Mouse (Mus musculus) gastrocnemius, postnatal 4 days (tissue): ENCODE results near the gene Drd3. TPM values are rescaled to one million over a fixed set of nuclear protein-coding genes. Genes with fewer than 3 reads are reported as not detected.

ENCODE experiments used
- DNase-seq, 2 experiments: peaks; one replicate each; pipeline ENCODE4 v3.0.0; 2021 to 2022; ENCODE audit warnings: low spot score in 2 of 2, mixed read lengths in 2 of 2
- long read RNA-seq, 2 experiments: library from polyadenylated mRNA; stranded (forward); transcript quantifications; one replicate each; pipeline ENCODE4 v2.0.0; 2021
- total RNA-seq, 2 experiments: library from RNA; stranded (reverse); gene quantifications; 2 replicates each; pipeline ENCODE4 v1.2.3; 2021

Gene Drd3
- total RNA-seq, result not detected
- long read RNA-seq, experiment 1, result 0 reads
- long read RNA-seq, experiment 2, result 0 reads

- DNase-seq, result peak in 1 of 2 experiments; percentile 11
Measured at GRCm38 (mm10) chr16:43753751-43754150, at the start of gene Drd3. TSS of gene Drd3 (plus strand) at chr16:43754026.

- DNase-seq, result no peak
Measured at GRCm38 (mm10) chr16:43708335-43709061, 45.3 kb upstream of the Drd3 start.

DNA sequence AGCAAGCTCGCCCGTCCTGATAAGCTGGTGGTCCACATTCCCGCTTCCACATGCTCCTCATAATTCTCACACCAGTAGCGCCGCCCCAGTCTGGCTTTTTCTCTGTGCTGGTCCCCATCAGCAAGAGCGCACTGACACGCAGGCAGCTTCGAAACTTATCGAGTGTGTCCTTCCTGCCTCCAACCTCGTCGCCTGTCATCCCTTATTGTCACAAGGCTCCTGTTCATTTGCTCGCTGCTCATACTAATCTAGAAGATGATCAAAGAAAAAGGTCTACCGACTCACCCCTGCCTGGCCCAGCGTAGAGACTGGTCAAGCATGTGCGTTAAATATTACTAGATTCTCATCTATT is 44.8 kb upstream of the Drd3 start:
- no peak for DNase-seq

- no peak for DNase-seq
Measured at GRCm38 (mm10) chr16:43709432-43710133, 44.2 kb upstream of the Drd3 start.

- no peak for DNase-seq
Measured at GRCm38 (mm10) chr16:43710134-43710475, 43.7 kb upstream of the Drd3 start.

DNA sequence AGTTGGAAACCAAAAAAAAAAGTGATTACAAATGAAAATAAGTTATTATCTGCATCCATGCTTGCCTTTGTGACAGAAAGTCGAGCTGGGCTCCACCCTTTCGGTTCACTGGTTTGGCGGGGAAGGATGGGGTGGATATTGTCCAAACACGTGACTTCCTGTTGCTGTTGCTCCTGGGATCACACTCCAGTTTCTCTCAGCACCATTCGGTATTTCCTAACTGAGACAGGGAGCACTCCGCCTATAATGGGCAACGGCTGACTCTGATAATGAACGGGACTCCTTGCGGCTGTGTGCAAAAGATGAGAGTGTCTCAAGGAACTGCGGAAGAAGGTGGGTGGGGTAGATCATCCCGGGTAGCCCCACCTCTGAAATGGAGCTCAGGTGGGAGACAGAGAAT is 43.2 kb upstream of the Drd3 start:
- DNase-seq, result no peak

GRCm38 (mm10) chr16:43711361-43711760 is 42.5 kb upstream of the Drd3 start:
- no peak for DNase-seq

- DNase-seq, result no peak
Measured at GRCm38 (mm10) chr16:43724444-43724843, 29.4 kb upstream of the Drd3 start.

DNA sequence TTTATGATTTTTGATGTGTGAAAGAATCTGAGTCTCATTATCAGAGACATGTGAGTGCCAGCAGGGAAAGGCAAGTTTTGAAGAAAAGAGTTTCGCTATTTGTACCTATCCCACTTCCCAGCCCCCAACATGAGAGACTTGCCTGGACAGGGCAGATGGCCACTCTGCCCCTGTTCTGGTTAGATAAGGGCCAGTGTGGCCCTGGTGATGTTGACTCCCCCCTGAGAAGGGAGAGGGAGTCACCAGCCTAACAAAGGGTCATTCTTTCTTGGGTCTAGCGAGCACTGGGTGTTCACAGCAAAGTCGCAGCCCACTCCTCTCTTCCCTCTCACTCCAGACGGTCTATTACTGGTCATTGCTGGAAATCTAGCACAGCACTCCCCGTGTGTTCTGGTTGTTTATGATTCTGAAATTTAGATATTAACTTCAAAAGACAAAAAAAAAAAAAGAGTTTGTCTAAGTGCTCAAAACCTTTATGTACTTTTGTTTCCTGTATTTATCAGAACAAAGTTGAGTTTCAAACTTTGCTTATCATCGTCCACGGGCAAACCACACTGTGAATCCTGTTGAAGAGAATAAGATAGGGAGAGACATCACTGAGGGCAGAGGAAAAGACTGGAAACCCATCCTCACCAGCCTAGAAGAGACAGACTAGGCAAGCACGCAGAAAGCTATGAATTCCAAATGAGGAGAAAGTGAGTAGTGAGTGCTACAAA is 24.2 kb upstream of the Drd3 start:
- DNase-seq, result no peak

DNA sequence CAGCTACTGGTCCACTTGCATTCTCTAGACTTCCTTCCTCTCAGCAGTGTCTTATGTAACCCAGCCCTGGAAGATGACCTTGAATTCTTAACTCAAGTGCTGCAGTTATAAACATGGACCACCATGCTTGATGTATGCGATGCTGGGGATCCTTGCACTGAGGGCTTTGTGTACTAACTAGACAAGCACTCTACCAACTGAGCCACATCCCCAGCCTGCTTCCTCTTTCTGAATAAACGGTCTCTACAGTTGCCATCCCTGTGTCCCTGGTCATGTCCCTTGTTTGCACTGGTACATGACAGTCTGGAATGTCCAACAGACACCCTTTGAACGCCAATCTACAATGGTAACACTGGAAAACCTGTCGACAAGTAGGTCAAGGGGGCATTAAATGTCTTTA is 23.5 kb upstream of the Drd3 start:
- DNase-seq, result no peak

DNA sequence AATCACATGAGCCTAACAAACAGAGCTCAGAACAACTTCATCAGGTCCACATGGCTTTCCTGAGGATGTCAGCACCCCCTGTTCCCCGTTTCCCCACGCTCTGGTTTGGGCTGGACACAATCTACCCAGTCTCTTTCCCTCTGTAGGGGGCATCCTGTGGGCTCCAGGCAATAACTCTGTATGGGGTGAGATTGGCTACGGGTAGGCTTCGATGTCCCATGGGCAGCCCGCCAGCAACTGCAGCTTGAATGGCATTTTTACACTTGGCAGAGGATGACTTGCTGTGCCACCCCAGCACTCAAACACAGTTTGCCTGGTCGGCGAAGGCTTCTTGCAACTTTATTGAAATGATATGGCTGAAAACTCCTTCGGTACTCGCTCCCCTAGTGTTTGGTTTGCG is 21.3 kb upstream of the Drd3 start:
- no peak for DNase-seq

DNA sequence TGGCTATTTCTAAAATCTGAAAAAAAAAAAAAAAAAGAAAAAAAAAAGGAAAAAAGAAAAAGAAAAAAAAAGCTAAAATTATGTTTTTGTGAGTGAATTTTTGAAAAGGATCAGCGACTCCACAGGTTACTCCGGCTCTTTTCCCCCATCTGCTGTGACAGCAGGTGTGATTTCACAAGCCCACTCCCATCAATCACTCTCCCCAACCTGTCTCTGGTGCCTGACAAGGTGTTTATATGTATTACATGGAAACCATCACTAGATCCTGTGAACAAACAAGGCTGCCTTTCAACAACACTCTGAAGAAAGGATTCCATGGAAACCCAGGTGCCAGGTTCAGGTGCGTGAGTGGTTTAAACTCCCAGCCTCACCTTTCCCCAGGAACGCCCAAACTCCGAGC is 20.9 kb upstream of the Drd3 start:
- no peak for DNase-seq

DNA sequence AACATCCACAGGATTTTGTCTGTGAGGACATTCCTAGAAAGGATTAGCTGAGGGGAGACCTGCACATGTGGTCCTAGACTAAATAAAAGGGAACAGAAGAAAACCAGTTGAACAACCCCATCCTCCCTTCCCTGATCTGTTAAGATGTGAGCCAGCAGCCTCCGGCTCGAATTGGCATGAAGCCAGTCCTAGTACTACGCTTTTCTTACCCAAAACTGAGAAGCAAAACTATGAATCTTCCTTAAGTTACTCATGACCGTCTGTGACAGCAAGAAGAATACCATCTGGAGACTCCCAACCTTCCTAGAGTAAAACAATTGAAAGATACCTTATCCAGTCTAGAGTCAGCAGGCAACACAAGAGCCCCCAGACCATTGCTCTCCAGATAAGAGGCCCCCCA is 15.9 kb upstream of the Drd3 start:
- DNase-seq, result no peak

GRCm38 (mm10) chr16:43740936-43741335 is 12.9 kb upstream of the Drd3 start:
- no peak for DNase-seq

GRCm38 (mm10) chr16:43748424-43748823 is 5.4 kb upstream of the Drd3 start:
- DNase-seq, result peak in 1 of 2 experiments; percentile 3

GRCm38 (mm10) chr16:43752900-43753299 is 926 bp upstream of the Drd3 start:
- no peak for DNase-seq

GRCm38 (mm10) chr16:43772358-43772757 is 18.5 kb downstream of the Drd3 start:
- no peak for DNase-seq

DNA sequence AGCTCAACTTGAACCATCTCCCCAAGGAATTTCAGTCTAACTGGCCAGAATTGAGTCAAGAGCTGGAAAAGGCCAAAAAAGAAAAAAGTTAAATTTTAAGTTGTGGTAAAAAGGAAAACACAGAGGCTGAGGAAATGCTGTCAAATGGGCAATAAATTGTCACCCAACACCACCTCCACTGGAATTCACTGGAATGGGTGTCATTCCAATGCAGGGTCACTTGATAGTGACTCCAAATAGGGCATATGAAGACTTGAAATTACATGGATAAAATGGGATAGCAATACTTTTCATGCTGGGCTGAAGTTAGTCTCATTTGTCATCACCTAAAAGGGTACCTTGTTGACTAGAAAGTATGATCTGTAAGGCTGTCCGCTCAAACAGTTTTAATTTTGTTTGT is 18.9 kb downstream of the Drd3 start:
- no peak for DNase-seq

- no peak for DNase-seq
Measured at GRCm38 (mm10) chr16:43773506-43773905, 19.7 kb downstream of the Drd3 start.

GRCm38 (mm10) chr16:43776886-43777285 is 23.1 kb downstream of the Drd3 start:
- DNase-seq, result no peak

DNA sequence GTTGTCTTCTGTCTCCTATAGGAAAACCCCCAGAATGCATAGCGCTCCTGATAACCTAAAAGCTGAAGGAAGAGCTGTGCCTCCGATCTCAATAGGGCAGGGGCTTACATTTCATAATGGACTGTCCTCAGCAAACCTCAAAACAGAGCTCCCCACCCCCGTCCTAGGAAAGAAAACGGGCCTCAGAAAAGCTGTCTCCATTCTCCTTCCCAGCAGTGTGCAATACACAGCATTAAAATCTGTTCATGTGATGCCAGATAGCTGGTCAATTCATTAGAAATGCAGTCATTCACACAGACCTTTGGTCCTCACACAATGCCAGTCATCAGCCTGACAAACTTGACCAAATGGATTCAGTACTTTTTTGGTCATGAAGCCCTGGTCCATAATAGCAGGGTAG is 45.7 kb downstream of the Drd3 start:
- DNase-seq, result no peak

GRCm38 (mm10) chr16:43800119-43800721 is 46.4 kb downstream of the Drd3 start:
- no peak for DNase-seq
